24 mouse cellular contexts compared by ENCODE assay signal in genomic region chr2:110909506-110909905, GRCm38 (mm10). TPM values are rescaled to one million over a fixed set of nuclear protein-coding genes. Genes with fewer than 3 reads are reported as not detected.
DNase-seq lines count a peak whose midpoint lies in the region; ATAC-seq and TF ChIP-seq lines count a peak whose summit lies in the region.
"Had no signal": no experiment of that assay in that cellular context is flagged by ENCODE, and none has a peak within 500 bp of the region (broad histone marks: within the 10 kb centered on the region; RNA-seq: fewer than 3 reads in every experiment).

No protein-coding gene starts in this region.

- DNase-seq in cerebellum, postnatal 14 days = peak; percentile 7 to 48
- no peak for DNase-seq in cerebellum, adult 11-12 months
- DNase-seq in heart, postnatal 10 days = peak; percentile 4 to 24
- DNase-seq in midbrain, postnatal 0 days (ENCODE audit: low spot score) = peak; percentile 28
- DNase-seq in kidney, postnatal 4 days = no peak
- DNase-seq: adrenal gland, postnatal 10 days; B cell, adult 2 months; cerebellum, postnatal 36 days; forebrain, postnatal 0 days; gastrocnemius, postnatal 14 days; heart, postnatal 14 days; kidney, adult 2 months; left cerebral cortex, postnatal 4 days had no signal

- H3K27me3 ChIP-seq in heart, embryonic 11.5 days (ENCODE audit: control insufficient read depth, insufficient read depth, low read length) = no peaks in the 10 kb centered on the region
- H3K27me3 ChIP-seq in midbrain, postnatal 0 days (ENCODE audit: insufficient read depth, low read length) = no peaks in the 10 kb centered on the region
- H3K27me3 ChIP-seq in midbrain, embryonic 15.5 days (replicated peaks) = no peaks in the 10 kb centered on the region
- H3K27me3 ChIP-seq: hindbrain, embryonic 12.5 days; limb, embryonic 15.5 days; neural tube, embryonic 12.5 days had no signal

- no peaks in the 10 kb centered on the region for H3K36me3 ChIP-seq in heart, embryonic 11.5 days (ENCODE audit: control insufficient read depth, insufficient read depth, low read length)
- no peaks in the 10 kb centered on the region for H3K36me3 ChIP-seq in midbrain, postnatal 0 days (ENCODE audit: insufficient read depth, low read length)
- H3K36me3 ChIP-seq in midbrain, embryonic 15.5 days (replicated peaks) = no peaks in the 10 kb centered on the region
- H3K36me3 ChIP-seq: hindbrain, embryonic 12.5 days; limb, embryonic 15.5 days; neural tube, embryonic 12.5 days had no signal

- H3K4me2 ChIP-seq in heart, embryonic 11.5 days = no peak overlapping the region
- H3K4me2 ChIP-seq in midbrain, postnatal 0 days (ENCODE audit: low read depth, low read length, poor library complexity, severe bottlenecking) = no peak overlapping the region
- H3K4me2 ChIP-seq in midbrain, embryonic 15.5 days = no peak overlapping the region
- H3K4me2 ChIP-seq: hindbrain, embryonic 12.5 days; limb, embryonic 15.5 days; midbrain, embryonic 11.5 days; neural tube, embryonic 12.5 days had no signal

- no peak for ATAC-seq in heart, embryonic 11.5 days (replicated peaks; ENCODE audit: insufficient number of reproducible peaks, low FRiP score, low TSS enrichment)
- ATAC-seq in midbrain, postnatal 0 days (ENCODE audit: low FRiP score) = no peak
- no peak for ATAC-seq in midbrain, embryonic 15.5 days (replicated peaks)
- ATAC-seq: forebrain, postnatal 0 days had no signal

- 57% methylated on average over 2 of the region's 2 CpGs for WGBS in heart, embryonic 11.5 days (ENCODE audit: insufficient replicate concordance)
- 61% methylated on average over 2 of the region's 2 CpGs for WGBS in midbrain, postnatal 0 days
- 70% methylated on average over 2 of the region's 2 CpGs for WGBS in midbrain, embryonic 15.5 days

- H3K9ac ChIP-seq in heart, embryonic 11.5 days (ENCODE audit: low read depth, low read length) = no peak overlapping the region
- no peak overlapping the region for H3K9ac ChIP-seq in midbrain, postnatal 0 days (replicated peaks; ENCODE audit: low read length, poor library complexity, severe bottlenecking)
- no peak overlapping the region for H3K9ac ChIP-seq in midbrain, embryonic 15.5 days
- H3K9ac ChIP-seq: forebrain, postnatal 0 days; hindbrain, embryonic 12.5 days; limb, embryonic 15.5 days; liver, embryonic 14.5 days; neural tube, embryonic 12.5 days had no signal

- H3K4me3 ChIP-seq in heart, embryonic 11.5 days (ENCODE audit: low read depth, low read length) = no peak overlapping the region
- no peak overlapping the region for H3K4me3 ChIP-seq in midbrain, postnatal 0 days (ENCODE audit: low read depth, low read length)
- no peak overlapping the region for H3K4me3 ChIP-seq in midbrain, embryonic 15.5 days
- H3K4me3 ChIP-seq: hindbrain, embryonic 12.5 days; limb, embryonic 15.5 days; neural tube, embryonic 12.5 days had no signal

- no peak for TF ChIP-seq CTCF in midbrain, postnatal 0 days (IDR thresholded peaks at IDR 0.05)

- H3K4me1 ChIP-seq in heart, embryonic 11.5 days (ENCODE audit: control insufficient read depth, insufficient read depth, low read length) = no peaks in the 10 kb centered on the region
- no peaks in the 10 kb centered on the region for H3K4me1 ChIP-seq in midbrain, postnatal 0 days (ENCODE audit: insufficient read depth, low read length)
- H3K4me1 ChIP-seq in midbrain, embryonic 15.5 days = no peaks in the 10 kb centered on the region
- H3K4me1 ChIP-seq: hindbrain, embryonic 12.5 days; limb, embryonic 15.5 days; neural tube, embryonic 12.5 days had no signal

- intact Hi-C loops in heart, postnatal 10 days (cut with DNase I) = no loop called here

- H3K27ac ChIP-seq in heart, embryonic 11.5 days (ENCODE audit: low read depth, low read length) = no peak overlapping the region
- no peak overlapping the region for H3K27ac ChIP-seq in midbrain, postnatal 0 days (ENCODE audit: low read depth, low read length)
- H3K27ac ChIP-seq in midbrain, embryonic 15.5 days = no peak overlapping the region
- H3K27ac ChIP-seq: hindbrain, embryonic 12.5 days; kidney, postnatal 0 days; limb, embryonic 15.5 days; liver, embryonic 14.5 days; neural tube, embryonic 12.5 days had no signal

- no peaks in the 10 kb centered on the region for H3K9me3 ChIP-seq in heart, embryonic 11.5 days (replicated peaks; ENCODE audit: control insufficient read depth, low read length)
- H3K9me3 ChIP-seq in midbrain, postnatal 0 days (ENCODE audit: low read length) = no peaks in the 10 kb centered on the region
- no peaks in the 10 kb centered on the region for H3K9me3 ChIP-seq in midbrain, embryonic 15.5 days
- H3K9me3 ChIP-seq: hindbrain, embryonic 12.5 days; limb, embryonic 15.5 days; neural tube, embryonic 12.5 days had no signal

RNA-seq across cellular contexts. Expression of gene Ano3, which starts 41.2 kb away (rescaled TPM):
- under 1 TPM; 0.24 to 0.25 TPM for total RNA-seq in heart, postnatal 10 days (2021)
- polyA plus RNA-seq in heart, embryonic 11.5 days (2014; fragmentation: Nextera tagmentation; extraction: Ambion mirVana) = 0.23 and 0.66 TPM in 2 replicates
- total RNA-seq in midbrain, postnatal 0 days (2014; rRNA removed) = 0.66 and 1.6 TPM in 2 replicates
- polyA plus RNA-seq in midbrain, postnatal 0 days (2015; fragmentation: Nextera tagmentation; extraction: Ambion mirVana) = 0.54 and 0.70 TPM in 2 replicates
- polyA plus RNA-seq in midbrain, embryonic 15.5 days (2015; fragmentation: Nextera tagmentation; extraction: Ambion mirVana) = 0.68 and 1.2 TPM in 2 replicates
- total RNA-seq: MEL had no signal
- polyA plus RNA-seq: lung, embryonic 16.5 days; spleen, adult 2 months had no signal

Comparison
In these comparisons a context has a peak if more than half of its experiments do, and no peak if none do; other contexts are left out.
1. DNase-seq: peak in cerebellum, postnatal 14 days (2 of 2), heart, postnatal 10 days (2 of 2) and midbrain, postnatal 0 days (single experiment); none in cerebellum, adult 11-12 months (single experiment) and kidney, postnatal 4 days (0 of 2).